Mouse (Mus musculus): ENCODE measurements at regions not wholly inside any gene's neighbourhood (a gene's known extent, or its start where the extent isn't known, plus 50 kb on each side); places are given as distances from the start of the nearest gene placed in this dataset.

DNA sequence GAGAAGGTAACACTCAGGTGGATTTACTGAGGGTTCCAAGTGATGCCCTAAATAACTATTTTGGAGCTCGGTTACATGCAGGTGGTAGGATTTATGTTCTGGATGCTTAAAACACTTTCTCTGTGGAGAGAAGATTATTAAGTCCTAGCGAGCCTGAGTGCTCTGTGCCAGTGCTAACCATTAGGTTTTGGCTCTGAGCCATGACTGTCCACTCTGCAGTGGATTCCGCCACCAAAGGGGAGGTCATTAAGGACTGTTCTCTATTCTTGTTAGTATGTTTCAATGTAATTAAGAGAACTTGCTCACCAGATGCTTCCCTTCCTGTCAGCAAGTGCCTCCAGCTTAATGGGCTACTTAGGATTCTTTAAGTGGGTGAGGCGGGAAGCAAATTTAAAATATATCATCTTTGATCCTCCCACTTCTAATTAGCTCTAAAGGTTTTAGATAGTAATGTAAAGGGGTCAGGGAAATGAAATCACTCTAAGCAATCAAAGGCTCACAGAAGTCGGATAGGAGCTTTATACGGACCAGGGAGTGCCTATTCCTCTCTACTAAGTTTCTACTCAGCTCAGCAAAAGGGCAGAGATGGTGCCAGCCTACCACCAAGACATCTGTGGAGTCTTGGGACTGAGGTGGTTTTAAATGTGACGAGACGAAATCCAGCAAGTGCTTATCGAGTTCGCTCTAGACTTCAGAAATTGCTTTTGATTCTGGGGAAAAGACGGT, 301.6 kb upstream of the Gm15217 start:
- in situ Hi-C loops (cut with MboI, MseI) = no loop called here

DNA sequence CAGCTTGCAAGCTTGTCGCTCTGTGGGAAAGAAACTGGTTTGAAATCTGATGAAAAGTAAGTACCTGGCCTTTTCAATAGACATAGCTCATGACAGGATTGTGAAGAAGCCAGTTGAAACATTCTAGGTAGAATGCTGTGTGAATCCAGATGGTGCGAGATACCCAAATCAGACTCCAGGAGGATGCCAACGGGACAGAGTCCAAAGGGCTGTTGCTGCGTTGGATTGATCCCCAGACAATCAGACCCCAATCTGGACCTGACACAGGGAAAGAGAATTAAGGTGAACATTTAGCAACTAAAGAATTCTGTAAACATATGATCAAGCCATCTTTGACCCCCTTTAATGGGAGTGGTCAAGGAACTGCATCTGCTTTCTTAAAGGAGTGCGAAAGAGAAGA, 296.6 kb upstream of the Gm15217 start:
- in situ Hi-C loops (cut with MboI, MseI) = no loop called here

DNA sequence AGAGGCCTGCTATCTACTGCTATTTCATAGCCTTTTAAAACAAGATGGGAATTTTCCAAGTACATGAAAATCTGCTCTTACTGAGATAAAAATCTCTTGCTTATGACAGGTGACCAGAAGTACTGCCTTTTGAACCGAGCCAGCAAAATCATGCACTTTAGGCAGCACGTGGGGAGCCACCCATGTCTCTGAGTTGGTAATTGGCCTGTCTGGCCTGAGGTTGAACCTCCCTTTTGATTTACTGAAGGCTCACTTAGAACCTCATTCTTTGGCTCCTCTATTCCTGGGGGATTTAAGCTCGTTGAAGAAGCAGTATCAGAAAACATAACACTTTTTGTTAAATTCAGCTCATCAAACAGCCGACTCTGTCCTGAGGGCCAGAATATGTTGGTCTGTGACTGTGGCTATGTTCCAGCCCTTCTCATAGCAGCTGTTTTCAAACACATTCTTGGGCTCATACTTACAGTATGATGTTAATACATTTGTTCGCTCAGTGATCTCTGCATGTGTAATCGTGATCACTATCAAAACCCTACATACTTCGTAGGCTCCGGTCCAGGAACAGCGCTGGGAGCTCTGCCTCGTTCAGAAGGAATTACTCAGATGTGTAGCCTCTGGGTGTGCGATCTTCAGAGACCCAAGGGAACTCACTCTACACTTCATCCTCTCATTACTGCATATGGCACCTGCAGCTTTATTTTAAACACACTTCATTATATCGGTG, 290.1 kb upstream of the Gm15217 start:
- in situ Hi-C loops (cut with MboI, MseI) = no loop called here

DNA sequence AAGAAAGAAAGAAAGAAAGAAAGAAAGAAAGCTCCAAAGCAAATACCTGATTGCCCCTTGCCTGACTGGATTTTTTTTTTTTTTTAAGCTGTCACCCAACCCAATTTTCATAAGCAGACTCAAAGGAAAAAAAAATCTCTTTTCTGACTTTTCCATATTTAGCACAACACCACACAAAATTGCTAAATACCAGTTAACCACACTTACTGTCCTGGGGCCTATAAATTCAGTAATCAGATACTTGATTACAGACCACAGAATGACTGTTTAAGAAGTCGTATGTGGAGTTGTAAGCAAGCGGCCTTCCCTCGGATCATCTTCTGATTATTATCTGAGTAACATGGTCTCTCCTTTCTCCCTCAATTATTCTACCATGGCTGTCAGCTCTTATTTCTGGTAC, 263.3 kb upstream of the Gm15217 start:
- in situ Hi-C loops (cut with MboI, MseI) = no loop called here

DNA sequence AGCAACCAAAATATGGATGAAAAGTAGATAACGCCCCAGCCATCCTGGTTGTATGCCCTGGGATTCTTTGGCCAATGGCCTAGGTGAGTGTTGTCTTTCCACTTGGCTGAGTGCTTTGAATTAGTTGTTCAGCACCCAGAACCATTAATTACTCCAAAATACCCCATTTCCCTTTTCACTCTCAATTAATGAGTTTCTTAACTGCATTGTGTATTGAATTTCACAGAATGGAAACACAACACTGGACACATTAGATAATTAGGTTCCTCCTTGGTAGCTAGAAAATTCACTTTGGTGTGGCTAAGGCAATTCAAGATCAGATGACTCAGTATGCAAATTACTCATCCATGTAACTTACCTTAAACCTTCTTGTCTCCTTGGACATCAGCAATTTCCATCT, 252.7 kb upstream of the Gm15217 start:
- in situ Hi-C loops (cut with MboI, MseI) = no loop called here

DNA sequence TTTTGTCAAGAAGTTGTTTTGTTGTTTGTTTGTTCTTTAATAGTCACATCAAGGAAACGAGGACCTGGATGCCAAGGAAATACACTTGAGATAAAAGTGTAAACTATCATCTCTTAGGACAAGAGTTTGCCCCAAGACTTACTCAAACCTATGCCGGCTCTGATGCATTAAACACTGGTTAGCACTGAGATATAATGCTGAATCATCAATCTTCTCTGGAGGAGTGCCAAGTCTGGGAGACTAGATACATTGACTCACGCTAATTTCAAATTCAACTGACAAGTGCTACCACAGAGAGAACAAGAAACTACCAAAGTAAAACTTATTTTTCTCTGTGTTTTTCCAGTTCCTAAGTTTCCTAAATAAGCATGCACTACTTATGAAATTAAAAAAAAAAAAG, 249.5 kb upstream of the Gm15217 start:
- in situ Hi-C loops (cut with MboI, MseI) = no loop called here

DNA sequence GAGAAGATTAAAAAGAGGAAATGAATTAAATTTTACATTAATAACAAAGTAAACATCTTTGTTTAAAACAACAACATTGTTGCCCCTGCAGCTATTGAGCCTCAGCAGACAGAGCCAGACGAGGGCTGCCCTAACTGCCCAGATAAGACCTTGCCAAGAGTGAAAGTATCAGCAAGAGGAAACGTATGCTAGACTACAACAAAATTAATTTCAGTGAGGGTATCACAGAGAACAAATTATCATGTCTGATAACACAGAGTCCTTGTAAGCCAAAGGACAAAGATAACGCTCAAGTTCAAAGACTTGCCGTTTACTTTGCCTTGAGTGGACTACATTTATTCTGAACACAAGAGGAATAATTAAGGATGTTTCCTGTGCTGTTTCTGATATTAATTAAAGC, 235.0 kb upstream of the Gm15217 start:
- in situ Hi-C loops (cut with MboI, MseI) = no loop called here

DNA sequence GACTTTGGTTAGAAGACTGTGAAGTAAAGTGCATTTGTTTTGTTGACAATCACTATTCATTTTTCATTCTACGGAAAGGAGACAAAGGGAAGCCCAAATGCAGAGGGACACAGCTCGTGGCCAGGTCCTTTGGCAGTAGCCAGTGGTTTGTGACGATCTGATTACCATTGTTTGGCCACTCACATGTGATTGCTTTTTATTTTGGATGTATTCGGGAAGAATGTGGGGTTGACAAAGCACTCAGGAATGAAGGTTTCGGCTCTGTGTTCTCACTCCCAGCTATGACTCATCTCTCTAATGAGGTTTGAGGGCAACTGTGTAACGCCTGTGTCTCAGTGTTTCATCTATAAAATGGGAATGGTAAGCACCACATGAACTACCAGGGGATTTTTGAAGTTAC, 234.5 kb upstream of the Gm15217 start:
- in situ Hi-C loops (cut with MboI, MseI) = no loop called here

DNA sequence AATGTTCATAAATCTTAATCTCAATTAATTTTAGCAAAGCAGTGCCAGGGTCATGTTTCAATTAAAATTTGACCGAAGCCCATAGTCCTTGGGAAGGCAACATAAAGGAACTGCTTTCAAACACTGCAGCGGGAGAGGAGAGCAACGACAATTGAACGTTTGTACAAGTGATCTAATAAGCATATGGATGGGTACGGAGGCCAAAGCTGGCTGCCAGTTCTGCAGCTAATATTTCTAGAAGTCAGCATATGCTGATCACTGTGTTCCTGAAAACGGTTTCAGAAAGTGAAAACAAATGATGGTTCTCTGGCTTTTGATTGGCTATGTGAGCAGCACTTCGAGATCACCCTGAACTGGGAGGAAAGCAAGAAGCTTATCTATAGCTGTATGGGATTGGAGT, 233.6 kb upstream of the Gm15217 start:
- in situ Hi-C loops (cut with MboI, MseI) = no loop called here

DNA sequence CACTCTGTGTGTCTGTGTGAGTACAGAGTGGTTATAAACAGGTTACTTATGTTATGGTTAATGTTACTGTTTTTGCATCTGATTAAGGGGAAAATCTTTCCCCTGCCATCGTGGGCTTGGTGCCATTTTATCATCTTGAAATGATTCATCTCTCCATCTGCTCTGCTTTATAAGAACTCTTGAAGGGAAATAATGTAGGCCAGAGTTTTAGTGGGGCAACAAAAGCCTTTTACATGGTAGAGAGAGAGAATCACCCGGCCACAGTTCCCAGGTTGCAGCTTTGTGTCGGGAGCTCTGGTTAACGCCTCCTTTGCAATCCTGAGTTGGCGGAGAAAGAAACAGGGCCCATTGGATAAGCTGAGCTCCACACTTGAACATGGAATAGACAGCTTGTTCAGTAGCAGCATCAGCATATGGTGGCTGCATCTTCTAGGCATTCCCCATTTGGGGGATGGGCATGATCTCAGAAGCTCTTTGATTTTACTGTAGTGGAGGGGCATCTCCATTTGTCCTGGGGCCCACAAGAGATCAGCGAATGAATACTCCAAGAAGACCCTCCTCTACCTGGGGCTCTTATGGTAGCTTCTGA, 230.0 kb upstream of the Gm15217 start:
- in situ Hi-C loops (cut with MboI, MseI) = no loop called here

DNA sequence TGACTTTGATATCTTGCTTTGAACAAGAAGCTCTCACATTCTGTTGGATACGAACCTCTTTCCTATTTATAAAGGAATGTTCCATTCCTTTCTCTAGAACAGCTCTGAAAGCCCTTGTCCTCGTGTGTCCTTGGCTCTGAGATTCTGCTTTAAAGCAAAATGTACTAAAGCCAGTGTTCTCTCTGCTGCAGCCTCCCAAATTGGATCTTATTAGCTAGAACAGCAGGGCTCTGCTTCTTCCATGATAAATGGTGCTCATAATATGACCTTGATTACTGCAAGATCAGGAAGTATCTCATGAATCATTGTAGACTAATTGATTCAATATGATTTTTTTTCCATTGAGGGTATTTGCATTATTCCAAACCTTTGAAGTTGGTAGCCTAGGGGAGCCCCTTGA, 220.5 kb upstream of the Gm15217 start:
- in situ Hi-C loops (cut with MboI, MseI) = no loop called here

DNA sequence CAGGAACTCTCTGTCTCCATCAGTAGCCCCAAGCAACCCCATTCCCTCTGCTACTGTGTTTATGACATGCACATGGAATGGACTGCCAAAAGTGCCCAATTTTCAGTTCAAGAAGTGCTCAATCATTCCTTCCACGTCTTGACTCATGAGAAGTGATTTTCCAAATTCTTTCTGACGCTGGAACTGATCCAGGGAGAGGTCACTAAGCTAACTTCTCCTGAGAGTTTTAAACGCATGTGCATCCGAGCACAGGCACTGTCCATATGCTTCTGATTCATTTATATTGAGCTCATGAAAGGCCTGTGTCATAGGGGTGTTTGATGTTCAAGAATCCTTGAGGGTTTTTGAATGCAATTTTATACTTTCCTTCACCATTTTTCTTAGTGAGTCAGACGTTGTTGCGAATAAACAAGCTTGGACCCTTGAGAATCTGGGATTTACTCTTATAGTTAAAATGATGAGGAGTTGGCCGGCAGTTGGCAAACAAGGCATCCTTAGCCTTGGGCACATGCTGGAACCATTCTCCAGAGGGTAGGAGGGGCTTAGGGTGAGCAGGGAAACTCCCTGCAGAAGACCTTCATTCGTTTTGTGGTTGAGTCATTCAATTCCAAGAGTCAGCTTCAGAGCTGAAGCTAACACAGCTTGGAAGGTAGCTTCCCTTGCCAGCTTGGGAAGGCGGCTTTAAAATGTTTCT, 206.9 kb upstream of the Gm15217 start:
- in situ Hi-C loops (cut with MboI, MseI) = no loop called here

DNA sequence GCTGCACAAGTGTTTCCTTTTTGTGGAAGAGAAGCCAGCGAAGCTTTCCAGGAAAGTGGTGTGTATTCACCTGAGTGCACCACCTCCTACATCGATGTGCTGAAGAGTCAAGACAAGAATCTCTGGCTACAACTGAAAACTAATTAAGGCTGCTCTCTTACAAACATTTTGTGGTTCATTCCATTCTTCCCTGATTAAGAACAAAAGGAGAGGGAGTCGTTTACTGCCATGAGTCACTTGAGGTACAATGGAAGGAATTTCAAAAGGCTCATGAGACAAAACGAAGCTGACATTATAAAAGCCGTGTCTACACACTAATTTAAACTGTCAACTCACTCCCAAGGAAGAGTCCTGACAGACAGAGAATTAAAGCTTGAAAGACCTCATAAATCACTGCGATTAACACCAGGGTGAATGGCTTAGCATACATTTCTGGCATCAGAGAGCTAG, 206.3 kb upstream of the Gm15217 start:
- in situ Hi-C loops (cut with MboI, MseI) = no loop called here

DNA sequence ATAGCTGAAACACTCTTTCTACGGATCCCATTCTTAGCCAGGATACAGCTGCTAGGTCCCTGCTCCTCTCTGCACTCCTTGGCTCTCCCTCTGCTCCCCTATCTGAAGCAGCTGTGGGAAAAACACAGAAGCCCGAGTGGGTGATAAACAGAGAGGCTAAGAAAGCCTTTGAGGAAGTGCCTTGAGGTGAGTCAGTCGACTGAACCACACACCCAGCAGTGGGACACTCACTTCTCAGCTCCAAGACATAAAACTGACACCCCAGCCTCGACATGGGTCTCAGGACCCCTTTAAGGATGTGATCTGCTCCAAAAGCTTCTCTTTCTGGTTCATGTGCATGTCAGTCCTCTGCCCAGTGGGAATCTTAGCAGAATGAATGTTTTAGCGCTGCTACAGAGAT, 204.8 kb upstream of the Gm15217 start:
- in situ Hi-C loops (cut with MboI, MseI) = no loop called here

DNA sequence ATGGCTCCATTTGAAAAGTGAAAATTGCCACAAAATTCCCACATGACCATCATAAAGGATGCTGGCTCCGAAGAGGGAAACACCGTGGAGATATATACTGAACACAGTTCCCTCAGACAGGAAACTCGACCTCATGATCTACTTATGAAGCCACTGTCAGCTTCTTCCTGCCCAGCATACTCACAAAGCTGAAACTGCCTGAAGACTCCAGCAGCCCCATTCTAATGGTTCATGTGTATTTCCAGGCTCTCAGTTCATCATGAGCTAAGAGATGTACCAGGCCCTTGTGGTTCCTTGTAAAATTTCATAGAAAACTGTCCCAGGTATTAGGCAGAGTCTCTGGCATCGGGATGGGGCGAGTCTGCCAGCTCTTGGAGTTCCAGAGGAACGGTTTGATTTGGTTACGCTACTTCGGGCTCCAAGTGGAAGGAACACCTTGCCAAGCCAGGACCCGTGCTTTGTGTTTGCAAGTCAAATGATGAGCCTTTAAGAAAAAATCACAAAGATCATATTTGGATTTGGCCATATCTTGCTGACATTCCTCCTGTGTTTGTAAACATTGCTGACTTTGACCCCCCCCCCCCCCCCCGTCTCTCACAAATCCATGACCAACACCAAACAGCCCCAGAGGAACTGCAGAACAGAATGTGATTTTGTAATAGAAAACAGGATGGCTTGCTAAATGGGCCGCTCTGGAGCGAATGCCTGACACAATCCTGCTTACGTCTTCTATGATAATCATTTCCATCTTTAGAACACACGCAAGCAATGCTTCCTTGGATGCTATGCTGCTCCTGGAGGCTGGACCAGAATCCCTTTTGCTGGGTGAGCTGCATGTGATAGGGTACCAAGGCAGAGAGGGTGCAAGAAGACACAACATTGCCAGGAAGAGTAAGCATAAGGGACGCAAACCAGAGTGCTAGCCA, 203.7 kb upstream of the Gm15217 start:
- in situ Hi-C loops (cut with MboI, MseI) = no loop called here

DNA sequence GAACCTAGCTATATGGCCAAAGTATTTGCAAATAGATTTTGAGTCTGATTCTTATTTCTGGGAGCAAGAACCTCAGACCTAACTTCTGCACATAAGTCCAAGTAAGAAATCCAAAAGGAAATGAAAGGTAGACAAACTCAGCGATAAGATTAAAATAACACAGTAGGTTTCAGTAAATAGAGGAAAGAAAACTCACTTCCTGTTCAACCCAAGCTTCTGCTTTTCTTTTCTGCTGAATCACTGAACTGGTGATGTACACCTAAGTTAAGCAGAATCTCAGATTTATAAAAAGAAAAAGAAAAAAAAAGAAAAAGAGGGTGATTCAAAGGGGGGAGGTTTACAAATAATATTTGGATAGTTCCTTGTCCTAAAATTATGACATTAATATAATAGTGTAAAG, 200.2 kb upstream of the Gm15217 start:
- in situ Hi-C loops (cut with MboI, MseI) = no loop called here

DNA sequence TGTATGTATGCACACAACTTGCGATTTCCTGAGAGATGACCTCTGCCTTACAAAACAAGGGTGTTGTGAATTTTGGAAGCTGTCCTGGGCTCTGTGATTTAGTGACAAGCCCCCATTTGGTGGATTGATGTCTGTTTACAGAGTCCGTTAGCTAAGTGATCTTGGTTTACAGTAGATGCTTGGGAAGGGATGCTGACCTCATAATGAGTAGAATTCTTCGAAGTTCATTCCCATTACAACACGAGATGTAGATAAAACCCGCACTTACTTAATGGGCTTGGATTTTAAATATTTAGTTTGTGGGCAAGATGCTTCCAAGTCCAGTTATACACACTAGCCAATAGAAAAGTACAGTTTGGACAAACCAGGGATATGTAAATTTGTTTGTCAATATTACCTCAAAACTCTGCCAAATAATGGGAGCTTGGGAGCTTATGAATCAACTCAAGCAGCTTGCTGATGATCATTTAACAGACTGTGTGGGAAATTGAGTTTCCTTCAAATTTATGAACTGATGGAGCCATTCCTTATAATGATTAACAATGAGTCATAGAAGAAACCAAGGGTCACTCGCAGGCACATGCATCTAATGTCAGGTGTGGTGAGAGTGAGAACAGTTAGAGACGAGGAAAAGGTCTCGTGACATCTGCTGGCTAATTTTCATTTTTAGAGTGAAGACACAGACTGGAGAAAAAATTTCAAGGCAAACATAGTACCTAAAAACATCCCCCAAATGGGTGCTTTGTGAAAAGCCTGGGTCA, 187.4 kb upstream of the Gm15217 start:
- in situ Hi-C loops (cut with MboI, MseI) = no loop called here

DNA sequence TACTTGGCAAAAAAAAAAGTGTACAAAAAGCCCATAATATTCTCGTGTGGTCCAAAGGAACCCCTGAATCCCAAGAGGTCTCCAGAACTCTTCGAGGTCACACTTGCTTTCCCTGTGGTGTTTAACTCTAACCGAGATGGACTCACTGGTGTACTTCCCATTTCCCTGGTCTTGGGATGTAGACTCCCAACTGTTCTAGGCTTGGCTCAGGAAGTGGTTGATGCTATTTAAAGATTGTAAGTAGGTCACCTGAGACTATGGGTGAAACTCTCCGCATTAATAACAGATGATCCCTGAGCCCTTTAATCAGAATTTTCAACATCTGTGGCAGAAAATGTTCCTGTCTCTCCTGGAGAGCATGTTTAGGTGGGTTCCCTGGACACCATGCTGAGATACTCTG, 185.6 kb upstream of the Gm15217 start:
- in situ Hi-C loops (cut with MboI, MseI) = no loop called here

DNA sequence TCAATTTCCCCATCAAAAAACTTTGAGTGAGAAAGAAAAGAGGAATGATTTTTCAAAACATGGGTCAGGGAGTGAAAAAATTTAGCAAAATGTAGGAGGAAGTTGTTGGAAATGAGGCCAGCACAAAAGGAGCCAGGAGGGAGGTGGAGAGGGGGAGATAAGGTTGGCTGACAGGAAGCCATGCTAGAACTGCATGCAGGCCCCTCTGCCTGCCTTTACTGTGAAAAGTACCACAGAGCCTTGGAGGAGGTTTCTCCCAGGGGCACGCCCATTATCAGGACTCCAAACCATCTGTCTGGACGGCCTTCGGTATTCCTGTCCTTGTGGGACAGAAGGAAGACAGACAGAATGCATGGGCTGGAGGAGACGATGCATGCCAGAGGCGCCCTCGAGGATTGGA, 183.3 kb upstream of the Gm15217 start:
- in situ Hi-C loops (cut with MboI, MseI) = no loop called here

DNA sequence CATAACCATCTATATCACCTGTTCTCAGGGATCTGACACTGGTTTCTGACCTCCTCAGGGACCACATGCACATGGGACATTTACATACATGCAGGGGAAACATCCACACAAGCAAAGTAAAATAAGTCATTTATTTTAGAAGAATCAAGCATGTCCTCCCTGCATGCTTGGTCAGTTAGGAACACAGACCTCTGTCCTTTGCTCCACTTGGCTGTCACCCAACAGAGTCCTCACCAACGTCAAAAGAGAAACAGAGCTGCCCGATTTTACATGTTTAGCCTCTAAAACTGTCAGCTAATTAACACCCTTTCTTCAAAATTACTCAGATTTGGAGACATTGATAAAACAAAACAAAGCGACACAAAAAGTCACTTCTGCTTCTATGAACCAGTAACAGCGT, 176.4 kb upstream of the Gm15217 start:
- in situ Hi-C loops (cut with MboI, MseI) = no loop called here

DNA sequence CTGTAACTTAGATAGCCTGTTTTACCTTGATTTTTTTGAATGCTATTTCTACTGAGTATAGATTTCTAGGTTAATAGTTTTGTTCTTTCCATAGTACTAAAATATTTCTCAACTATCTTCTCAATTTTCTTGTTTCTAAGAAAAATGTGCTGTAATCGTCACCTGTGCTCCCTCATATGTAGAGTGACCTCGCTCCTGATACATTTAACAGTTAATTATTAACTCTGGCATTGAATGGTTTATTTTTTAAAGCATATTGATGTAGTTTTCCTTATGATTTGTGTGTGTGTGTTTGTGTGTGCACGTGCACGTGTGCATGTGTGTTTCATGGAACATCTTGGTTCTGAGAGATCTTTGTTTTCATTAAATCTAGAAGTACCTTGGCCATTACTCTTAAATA, 158.7 kb upstream of the Gm15217 start:
- in situ Hi-C loops (cut with MboI, MseI) = no loop called here

Data from T-helper 17 cell (primary cell).